Mouse (Mus musculus) heart, embryonic 15.5 days (tissue): ENCODE measurements around the gene Stxbp1. TPM values are rescaled to one million over a fixed set of nuclear protein-coding genes. Genes with fewer than 3 reads are reported as not detected.

Experiments used
- ATAC-seq: fragments of 200-750 bp; cut with Nextera tagmentation; replicated peaks from 2 replicates; pipeline ENCODE4 v1.8.0; 2017; ENCODE audit warnings: low read depth, moderate TSS enrichment; ENCODE audit not compliant: insufficient number of reproducible peaks, insufficient read depth, low FRiP score
- H3K27ac ChIP-seq: fragments of 300-500 bp; sonication (generic); 2 replicates; pipeline ENCODE4 v1.5.1; 2015; ENCODE audit warnings: mild to moderate bottlenecking, inconsistent platforms
- H3K27me3 ChIP-seq: fragments of 300-500 bp; sonication (generic); 2 replicates; pipeline ENCODE4 v1.6.1; 2015; ENCODE audit warnings: inconsistent platforms
- H3K36me3 ChIP-seq: fragments of 300-500 bp; sonication (generic); 2 replicates; pipeline ENCODE4 v1.6.1; 2015; ENCODE audit warnings: mild to moderate bottlenecking, inconsistent platforms
- H3K4me1 ChIP-seq: fragments of 300-500 bp; sonication (generic); replicated peaks from 2 replicates; pipeline ENCODE4 v1.6.1; 2015; ENCODE audit warnings: inconsistent platforms
- H3K4me2 ChIP-seq: fragments of 300-500 bp; sonication (generic); 2 replicates; pipeline ENCODE4 v1.6.1; 2015; ENCODE audit warnings: inconsistent platforms, mild to moderate bottlenecking, moderate library complexity
- H3K4me3 ChIP-seq: fragments of 300-500 bp; sonication (generic); 2 replicates; pipeline ENCODE4 v1.5.1; 2015; ENCODE audit warnings: mild to moderate bottlenecking, inconsistent platforms
- H3K9ac ChIP-seq: fragments of 300-500 bp; sonication (generic); 2 replicates; pipeline ENCODE4 v1.6.1; 2015; ENCODE audit warnings: mild to moderate bottlenecking, inconsistent platforms
- H3K9me3 ChIP-seq: fragments of 300-500 bp; sonication (generic); replicated peaks from 2 replicates; pipeline ENCODE4 v1.6.1; 2016; ENCODE audit warnings: inconsistent platforms
- WGBS: fragments of 180-500 bp; shearing (Covaris S2); methylation state at CpG from one replicate; pipeline ENCODE4 v1.1.7; 2015; ENCODE audit warnings: mixed read lengths; 5-methylcytosine and 5-hydroxymethylcytosine counted together
- polyA plus RNA-seq: library from polyadenylated mRNA; unstranded; fragments of >200 nt; fragmentation: Nextera tagmentation; extraction: Ambion mirVana; gene quantifications from 2 replicates; pipeline ENCODE4 v1.2.1, GENCODE M21; 2015

The Stxbp1 gene
- polyA plus RNA-seq, 1 experiment from 2014 or later: 23.8 TPM

- H3K27me3 ChIP-seq: no peaks in the 10 kb centered on the region
- WGBS: 51% methylated on average over 19 of the region's 19 CpGs
- H3K9me3 ChIP-seq: no peaks in the 10 kb centered on the region
- no peak overlapping the region for H3K4me3 ChIP-seq
- ATAC-seq: no peak; the same call in 1 of the 2 replicates
- H3K9ac ChIP-seq: no peak overlapping the region
- no peak overlapping the region for H3K27ac ChIP-seq
- H3K4me1 ChIP-seq: peaks cover 4% of the 10 kb centered on the region; the same call in 1 of the 2 replicates
- H3K36me3 ChIP-seq: no peaks in the 10 kb centered on the region
- H3K4me2 ChIP-seq: no peak overlapping the region
These were observed 78.3 kb downstream of the Stxbp1 start for GRCm38 (mm10) chr2:32768661-32769285.

DNA sequence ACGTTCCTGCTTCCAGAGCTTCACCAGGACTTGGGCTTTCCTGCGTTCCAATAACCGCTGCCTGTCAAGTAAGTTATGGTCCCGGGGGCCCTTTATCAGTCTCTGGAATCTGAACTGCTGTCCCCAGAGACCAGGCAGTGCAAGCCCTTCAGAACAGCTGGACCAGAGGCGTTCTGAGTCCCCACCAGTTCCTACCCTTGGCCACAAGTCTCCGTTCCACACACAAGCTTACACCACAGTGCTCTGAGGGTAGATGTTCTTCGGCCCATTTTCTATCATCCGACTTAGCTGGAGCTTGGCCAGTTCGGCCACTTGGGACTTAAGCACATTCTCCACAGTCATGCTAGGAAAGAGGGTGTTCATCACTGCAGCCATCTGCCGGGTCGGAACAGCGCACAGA lies 79.8 kb downstream of the Stxbp1 start:
- ATAC-seq: no peak
- no peaks in the 10 kb centered on the region for H3K27me3 ChIP-seq
- H3K4me1 ChIP-seq: peaks cover 4% of the 10 kb centered on the region; the same call in 1 of the 2 replicates
- no peak overlapping the region for H3K27ac ChIP-seq
- H3K9ac ChIP-seq: no peak overlapping the region
- peaks cover 7% of the 10 kb centered on the region; the same call in 1 of the 2 replicates for H3K36me3 ChIP-seq
- no peak overlapping the region for H3K4me2 ChIP-seq
- H3K9me3 ChIP-seq: no peaks in the 10 kb centered on the region
- no peak overlapping the region for H3K4me3 ChIP-seq
- whole genome bisulfite sequencing: 71% methylated on average over 12 of the region's 12 CpGs

DNA sequence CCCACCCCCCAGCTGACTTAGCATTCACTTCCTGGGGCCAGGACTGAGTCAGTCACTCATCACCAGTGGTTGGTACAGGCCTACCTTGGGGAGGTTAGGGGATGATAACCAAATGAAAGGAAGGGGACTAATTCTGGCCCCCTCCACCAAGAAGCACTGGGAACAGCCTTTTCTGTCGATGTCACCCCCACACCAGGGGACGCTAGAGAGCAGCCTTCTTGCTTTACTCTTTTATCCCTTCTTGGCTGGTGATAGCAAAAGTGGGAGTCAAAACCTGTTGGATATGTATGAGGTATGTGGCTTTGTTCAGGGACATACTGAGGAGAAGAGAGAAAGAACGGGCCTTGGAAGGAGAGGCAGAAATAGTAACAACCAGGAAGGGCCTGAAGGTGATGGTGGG lies 83.7 kb downstream of the Stxbp1 start:
- Histone ChIP-seq H3K36me3 (peaks cover 20% of the 10 kb centered on the region; the same call in 1 of the 2 replicates), H3K27me3 (no peaks in the 10 kb centered on the region), H3K27ac (no peak overlapping the region), H3K4me2 (no peak overlapping the region), H3K9me3 (no peaks in the 10 kb centered on the region), H3K9ac (no peak overlapping the region), H3K4me1 (no peaks in the 10 kb centered on the region; the same call in 1 of the 2 replicates), H3K4me3 (no peak overlapping the region)
- WGBS: 72% methylated on average over 3 of the region's 3 CpGs
- ATAC-seq: no peak

GRCm38 (mm10) chr2:32761859-32762258 lies 85.2 kb downstream of the Stxbp1 start:
- Histone ChIP-seq H3K4me2 (no peak overlapping the region), H3K9me3 (no peaks in the 10 kb centered on the region), H3K27ac (no peak overlapping the region; the same call in 1 of the 2 replicates), H3K36me3 (peaks cover 20% of the 10 kb centered on the region; the same call in 1 of the 2 replicates), H3K4me1 (peaks cover 6% of the 10 kb centered on the region), H3K4me3 (no peak overlapping the region), H3K9ac (no peak overlapping the region), H3K27me3 (no peaks in the 10 kb centered on the region)
- WGBS: 62% methylated on average over 4 of the region's 4 CpGs
- no peak for ATAC-seq

DNA sequence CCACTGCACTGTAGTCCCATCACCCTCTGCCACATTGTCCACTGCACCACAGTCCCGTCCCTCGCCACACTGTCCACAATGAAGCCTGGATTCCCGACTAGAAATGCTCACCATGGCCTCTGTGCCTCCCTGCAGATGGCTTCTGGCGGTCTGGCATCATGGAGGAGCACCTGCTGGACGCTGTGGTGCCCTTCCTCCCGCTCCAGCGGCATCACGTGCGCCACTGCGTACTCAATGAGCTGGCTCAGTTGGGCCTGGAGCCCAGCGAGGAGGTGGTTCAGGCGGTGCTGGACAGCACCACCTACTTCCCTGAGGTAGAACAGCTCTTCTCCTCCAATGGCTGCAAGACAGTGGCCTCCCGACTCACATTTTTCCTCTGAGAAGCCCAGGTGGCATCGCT lies 85.7 kb downstream of the Stxbp1 start:
- peaks cover 20% of the 10 kb centered on the region; the same call in 1 of the 2 replicates for H3K36me3 ChIP-seq
- no peak overlapping the region for H3K4me2 ChIP-seq
- H3K4me3 ChIP-seq: no peak overlapping the region
- ATAC-seq: no peak
- no peak overlapping the region for H3K27ac ChIP-seq
- H3K9me3 ChIP-seq: no peaks in the 10 kb centered on the region
- H3K27me3 ChIP-seq: no peaks in the 10 kb centered on the region
- peaks cover 6% of the 10 kb centered on the region for H3K4me1 ChIP-seq
- 88% methylated on average over 14 of the region's 14 CpGs for WGBS
- no peak overlapping the region for H3K9ac ChIP-seq

GRCm38 (mm10) chr2:32759001-32759400 lies 88.0 kb downstream of the Stxbp1 start:
- Histone ChIP-seq H3K9ac (no peak overlapping the region), H3K27me3 (no peaks in the 10 kb centered on the region), H3K27ac (no peak overlapping the region), H3K9me3 (no peaks in the 10 kb centered on the region), H3K36me3 (peaks cover 27% of the 10 kb centered on the region; the same call in 1 of the 2 replicates), H3K4me1 (peaks cover 6% of the 10 kb centered on the region), H3K4me3 (no peak overlapping the region), H3K4me2 (no peak overlapping the region)
- no peak for ATAC-seq
- WGBS: 68% methylated on average over 2 of the region's 2 CpGs

DNA sequence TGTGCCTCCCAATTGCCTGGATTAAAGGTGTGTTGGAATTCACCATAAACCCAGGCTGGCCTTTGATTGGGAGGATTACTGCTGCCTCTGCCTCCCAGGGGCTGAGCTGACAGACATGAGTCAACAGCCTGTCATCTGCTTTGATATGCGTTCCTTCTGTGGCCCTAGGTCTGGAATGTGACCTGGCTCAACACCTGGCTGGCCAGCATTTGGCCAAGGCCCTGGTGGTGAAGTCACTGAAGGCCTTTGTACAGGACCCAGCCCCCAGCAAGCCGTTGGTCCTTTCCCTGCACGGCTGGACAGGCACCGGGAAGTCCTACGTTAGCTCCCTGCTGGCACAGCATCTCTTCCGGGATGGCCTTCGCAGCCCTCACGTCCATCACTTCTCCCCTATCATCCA lies 88.5 kb downstream of the Stxbp1 start:
- WGBS: 65% methylated on average over 8 of the region's 8 CpGs
- Histone ChIP-seq H3K27ac (no peak overlapping the region), H3K27me3 (no peaks in the 10 kb centered on the region), H3K9me3 (no peaks in the 10 kb centered on the region), H3K4me3 (no peak overlapping the region), H3K4me1 (peaks cover 6% of the 10 kb centered on the region), H3K9ac (no peak overlapping the region), H3K4me2 (no peak overlapping the region), H3K36me3 (peaks cover 27% of the 10 kb centered on the region; the same call in 1 of the 2 replicates)
- no peak for ATAC-seq

GRCm38 (mm10) chr2:32757056-32757845 lies 89.8 kb downstream of the Stxbp1 start, which contains the start of gene Tor2a:
Tor2a (plus strand) TSS chr2:32757234.
- H3K27ac ChIP-seq: peak within 1 kb of the TSS; percentile 88
- peak; percentile 96 for ATAC-seq
- peak within 1 kb of the TSS; percentile 69 for H3K4me3 ChIP-seq
- H3K4me2 ChIP-seq: peak within 1 kb of the TSS; percentile 73
- under 1% methylated on average over 65 of the region's 66 CpGs for WGBS
- no peaks in the 10 kb centered on the region for H3K27me3 ChIP-seq
- peaks cover 6% of the 10 kb centered on the region for H3K4me1 ChIP-seq
- peak within 1 kb of the TSS; percentile 83 for H3K9ac ChIP-seq
- no peaks in the 10 kb centered on the region for H3K9me3 ChIP-seq
- H3K36me3 ChIP-seq: peaks cover 31% of the 10 kb centered on the region; the same call in 1 of the 2 replicates

DNA sequence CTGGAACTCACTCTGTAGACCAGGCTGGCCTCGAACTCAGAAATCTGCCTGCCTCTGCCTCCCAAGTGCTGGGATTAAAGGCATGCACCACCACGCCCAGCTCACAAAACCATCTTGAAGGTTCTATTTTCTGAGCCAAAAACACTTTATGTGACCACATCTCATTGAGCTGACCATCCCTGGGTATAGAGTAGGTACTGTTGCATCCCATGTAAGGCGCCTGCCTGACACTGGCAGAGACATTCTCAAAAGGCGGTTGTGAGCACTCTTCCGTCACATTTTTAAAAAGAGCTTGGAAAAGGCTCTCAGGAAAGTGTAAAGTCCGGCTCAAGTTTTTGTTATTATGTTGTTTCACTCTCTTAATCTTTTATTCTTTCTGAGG lies 90.4 kb downstream of the Stxbp1 start:
- Histone ChIP-seq H3K27ac (no peak overlapping the region), H3K9me3 (no peaks in the 10 kb centered on the region), H3K36me3 (peaks cover 31% of the 10 kb centered on the region; the same call in 1 of the 2 replicates), H3K4me1 (peaks cover 11% of the 10 kb centered on the region), H3K9ac (no peak overlapping the region), H3K27me3 (no peaks in the 10 kb centered on the region), H3K4me3 (peak overlapping the region; percentile 69), H3K4me2 (peak overlapping the region; percentile 11)
- WGBS: 32% methylated on average over 6 of the region's 6 CpGs
- no peak for ATAC-seq

DNA sequence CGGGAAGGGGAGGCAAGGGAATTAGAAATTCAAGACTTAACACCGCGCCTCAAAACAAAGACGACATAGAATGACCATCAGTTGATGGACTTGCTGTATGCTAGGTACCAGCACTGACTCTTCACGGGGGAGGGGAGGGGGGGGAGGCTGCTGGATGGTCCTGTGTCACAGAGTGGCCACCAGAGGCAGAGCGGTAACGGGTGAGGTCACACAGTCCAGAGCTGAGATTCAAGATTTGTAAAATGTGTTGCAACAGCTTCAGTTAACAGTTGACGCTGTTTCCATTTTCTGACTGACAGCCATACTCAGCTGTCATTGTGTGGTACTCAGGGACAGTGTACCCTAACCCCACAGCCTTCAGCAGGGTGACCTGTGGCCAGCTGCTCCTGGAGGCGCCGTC lies 94.9 kb downstream of the Stxbp1 start:
- peak overlapping the region; percentile 65; the same call in 1 of the 2 replicates for H3K4me2 ChIP-seq
- peaks cover 9% of the 10 kb centered on the region; the same call in 1 of the 2 replicates for H3K4me1 ChIP-seq
- peak overlapping the region; percentile 47 for H3K4me3 ChIP-seq
- no peak overlapping the region for H3K9ac ChIP-seq
- H3K36me3 ChIP-seq: peaks cover 24% of the 10 kb centered on the region; the same call in 1 of the 2 replicates
- ATAC-seq: no peak
- no peaks in the 10 kb centered on the region for H3K27me3 ChIP-seq
- no peaks in the 10 kb centered on the region for H3K9me3 ChIP-seq
- H3K27ac ChIP-seq: no peak overlapping the region
- 67% methylated on average over 10 of the region's 10 CpGs for WGBS

GRCm38 (mm10) chr2:32751665-32752033 lies 95.4 kb downstream of the Stxbp1 start:
- no peaks in the 10 kb centered on the region for H3K27me3 ChIP-seq

More at GRCm38 (mm10) chr2:32751665-32752033, 95.4 kb downstream of the Stxbp1 start:
- H3K9me3 ChIP-seq: no peaks in the 10 kb centered on the region
- peak overlapping the region; percentile 24 for H3K9ac ChIP-seq
- peaks cover 28% of the 10 kb centered on the region; the same call in 1 of the 2 replicates for H3K36me3 ChIP-seq
- peak overlapping the region; percentile 47 for H3K4me3 ChIP-seq
- H3K4me2 ChIP-seq: peak overlapping the region; percentile 65
- H3K27ac ChIP-seq: peak overlapping the region; percentile 32; the same call in 1 of the 2 replicates
- no peak for ATAC-seq
- H3K4me1 ChIP-seq: peaks cover 9% of the 10 kb centered on the region; the same call in 1 of the 2 replicates
- WGBS: 30% methylated on average over 9 of the region's 10 CpGs
